Mouse (Mus musculus) G1E (cell line): ENCODE results near the gene Cym.

Source experiments
- CTCF ChIP-seq: IDR thresholded peaks from 2 replicates; pipeline ENCODE4 v1.5.1; 2012; ENCODE audit warnings: low read depth, low read length, inconsistent platforms, mixed read lengths
- GATA1 ChIP-seq: IDR thresholded peaks from 2 replicates; pipeline ENCODE4 v1.6.1; 2012; ENCODE audit warnings: borderline replicate concordance, low read length, inconsistent platforms, mixed read lengths
- GATA2 ChIP-seq: IDR thresholded peaks from 2 replicates; pipeline ENCODE4 v1.6.1; 2012; ENCODE audit warnings: low read depth, low read length, inconsistent platforms, borderline replicate concordance
- POLR2AphosphoS5 ChIP-seq: IDR thresholded peaks from 2 replicates; pipeline ENCODE4 v1.6.1; 2012; ENCODE audit warnings: low read depth, low read length, inconsistent platforms; ENCODE audit not compliant: insufficient replicate concordance
- TAL1 ChIP-seq: conservative IDR thresholded peaks from 2 replicates; pipeline ENCODE4 v1.6.1; 2012; ENCODE audit warnings: low read depth, low read length, inconsistent platforms, mixed read lengths

GRCm38 (mm10) chr3:107180860-107181259, 40.7 kb downstream of the Cym start:
- no peak for TF ChIP-seq CTCF
- no peak for TF ChIP-seq TAL1
- TF ChIP-seq GATA1 = no peak
- TF ChIP-seq POLR2AphosphoS5 = no peak
- TF ChIP-seq GATA2 = no peak
